Mouse (Mus musculus): ENCODE results near the gene Cytip.

- no peak for TF ChIP-seq CTCF (IDR thresholded peaks at IDR 0.05; ENCODE audit: extremely low read depth, insufficient read depth, insufficient read length, insufficient replicate concordance)
- TF ChIP-seq POLR2A (IDR thresholded peaks at IDR 0.05; ENCODE audit: low read depth, low read length), result no peak
These were observed 33.5 kb downstream of the Cytip start for GRCm38 (mm10) chr2:58161813-58162212.
